Mouse (Mus musculus) lung, postnatal 25 days (tissue): Measurements from ENCODE around the gene Prr18.

Experiments used
- DNase-seq: peaks from one replicate; pipeline ENCODE4 v3.0.0; 2022; ENCODE audit warnings: low spot score

The Prr18 gene

GRCm38 (mm10) chr17:8388990-8389789 is 51.9 kb downstream of the Prr18 start:
- no peak for DNase-seq

- DNase-seq = no peak
Measured at GRCm38 (mm10) chr17:8389790-8390095, 52.5 kb downstream of the Prr18 start.

GRCm38 (mm10) chr17:8390487-8390886 is 53.2 kb downstream of the Prr18 start:
- DNase-seq = no peak
